Mouse (Mus musculus): Measurements from ENCODE around the gene Gm29797. TPM values are rescaled to one million over a fixed set of nuclear protein-coding genes. Genes with fewer than 3 reads are reported as not detected.

Gene Gm29797
- polyA plus RNA-seq, 2 experiments = 0.52 to 0.63 TPM

DNA sequence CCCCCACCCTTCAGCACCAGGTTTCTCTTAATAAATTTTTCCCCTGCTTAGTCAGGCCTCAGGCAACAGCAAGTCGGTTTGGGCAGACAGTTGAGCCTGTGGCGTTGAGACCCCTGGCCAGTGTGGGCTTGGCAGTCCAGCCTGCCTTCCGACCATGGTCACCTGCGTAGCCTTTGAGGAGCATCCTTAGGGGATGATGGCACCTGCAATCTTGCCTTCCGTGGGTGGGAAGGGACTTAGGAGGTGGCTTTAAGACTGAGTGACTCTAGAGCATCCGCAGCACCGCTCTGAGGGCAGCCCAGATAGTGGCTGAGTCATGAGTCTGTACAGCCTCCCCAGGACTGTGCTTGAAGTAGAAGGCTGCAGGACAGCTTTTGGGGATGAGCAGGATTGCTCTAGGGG is 23.9 kb downstream of the Gm29797 start:
- no peak for TF ChIP-seq POLR2A (IDR thresholded peaks at IDR 0.05; ENCODE audit: borderline replicate concordance, extremely low read depth, insufficient read depth, insufficient read length)
- Histone ChIP-seq H3K4me2 (replicated peaks; ENCODE audit: low read depth, low read length, severe bottlenecking) (peak overlapping the region; percentile 94), H3K9me3 (ENCODE audit: control insufficient read depth, low read length) (no peaks in the 10 kb centered on the region), H3K27ac (replicated peaks; ENCODE audit: low read depth, low read length) (peak overlapping the region; percentile 38; the same call in 1 of the 2 replicates), H3K4me3 (replicated peaks; ENCODE audit: low read length) (peak overlapping the region; percentile 71), H3K4me1 (ENCODE audit: control insufficient read depth, insufficient read depth, low read length) (peaks cover 15% of the 10 kb centered on the region), H3K9ac (ENCODE audit: low read depth, low read length, severe bottlenecking) (peak overlapping the region; percentile 89), H3K36me3 (ENCODE audit: control insufficient read depth, insufficient read depth, low read length) (0 out of 2 replicates have a peak, but pooled peaks cover 7% of the 10 kb centered on the region), H3K27me3 (ENCODE audit: control insufficient read depth, insufficient read depth, low read length) (no peaks in the 10 kb centered on the region)
- peak; percentile 25; the same call in 1 of the 2 replicates for ATAC-seq (ENCODE audit: low FRiP score, low read depth)
- DNase-seq (ENCODE audit: low spot score) = no peak
- WGBS = 14% methylated on average over 7 of the region's 7 CpGs

DNA sequence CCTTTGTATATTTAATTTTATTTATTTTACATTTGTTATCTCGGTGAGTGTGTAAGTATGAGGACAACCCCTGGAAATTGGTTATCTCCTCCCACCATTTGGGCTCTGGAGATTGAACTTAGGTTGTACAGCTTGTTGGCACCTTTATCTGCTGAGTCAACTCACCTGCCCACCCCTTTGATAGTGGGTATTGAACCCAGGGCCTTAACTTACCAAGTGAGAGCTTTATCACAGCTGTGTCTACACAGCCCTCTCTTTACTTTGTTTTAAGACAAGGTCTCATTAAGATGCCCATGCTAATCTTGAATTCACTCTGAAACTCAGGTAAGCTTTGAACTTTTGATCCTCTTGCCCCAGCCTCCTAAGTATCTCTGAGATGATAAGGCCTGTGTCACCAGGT is 25.1 kb downstream of the Gm29797 start:
- Histone ChIP-seq H3K4me1 (ENCODE audit: control insufficient read depth, insufficient read depth, low read length) (peaks cover 14% of the 10 kb centered on the region), H3K4me3 (replicated peaks; ENCODE audit: low read length) (no peak overlapping the region), H3K27ac (replicated peaks; ENCODE audit: low read depth, low read length) (no peak overlapping the region), H3K4me2 (replicated peaks; ENCODE audit: low read depth, low read length, severe bottlenecking) (no peak overlapping the region), H3K9me3 (ENCODE audit: control insufficient read depth, low read length) (no peaks in the 10 kb centered on the region), H3K27me3 (ENCODE audit: control insufficient read depth, insufficient read depth, low read length) (no peaks in the 10 kb centered on the region), H3K9ac (ENCODE audit: low read depth, low read length, severe bottlenecking) (no peak overlapping the region), H3K36me3 (ENCODE audit: control insufficient read depth, insufficient read depth, low read length) (peaks cover 17% of the 10 kb centered on the region)
- 97% methylated on average over 1 of the region's 1 CpGs for WGBS
- ATAC-seq (ENCODE audit: low FRiP score, low read depth) (no peak), DNase-seq (ENCODE audit: low spot score) (no peak)
- TF ChIP-seq POLR2A (IDR thresholded peaks at IDR 0.05; ENCODE audit: borderline replicate concordance, extremely low read depth, insufficient read depth, insufficient read length) = no peak

DNA sequence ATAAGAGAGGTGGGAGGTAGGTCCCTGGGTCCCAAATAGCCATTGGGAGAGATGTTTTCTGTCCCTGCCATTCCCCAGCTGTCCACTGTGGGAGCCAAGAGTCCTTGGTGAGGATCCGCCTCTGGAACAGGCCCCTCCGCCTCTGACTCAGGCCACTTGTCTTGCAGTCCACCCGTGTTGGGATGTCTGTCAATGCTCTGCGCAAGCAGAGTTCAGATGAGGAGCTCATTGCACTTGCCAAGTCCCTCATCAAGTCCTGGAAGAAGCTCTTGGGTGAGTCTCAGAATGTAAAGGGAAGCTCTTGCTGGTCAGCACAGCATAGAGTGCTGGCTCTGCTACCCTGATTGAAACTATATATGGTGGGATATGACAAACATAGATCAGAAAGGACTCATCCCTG is 26.5 kb downstream of the Gm29797 start:
- no peak for TF ChIP-seq POLR2A (IDR thresholded peaks at IDR 0.05; ENCODE audit: borderline replicate concordance, extremely low read depth, insufficient read depth, insufficient read length)
- no peaks in the 10 kb centered on the region for H3K27me3 ChIP-seq (ENCODE audit: control insufficient read depth, insufficient read depth, low read length)
- peaks cover 14% of the 10 kb centered on the region for H3K4me1 ChIP-seq (ENCODE audit: control insufficient read depth, insufficient read depth, low read length)
- no peaks in the 10 kb centered on the region for H3K9me3 ChIP-seq (ENCODE audit: control insufficient read depth, low read length)
- ATAC-seq (ENCODE audit: low FRiP score, low read depth) (no peak), DNase-seq (ENCODE audit: low spot score) (no peak)
- H3K9ac ChIP-seq (ENCODE audit: low read depth, low read length, severe bottlenecking) = no peak overlapping the region
- peaks cover 29% of the 10 kb centered on the region for H3K36me3 ChIP-seq (ENCODE audit: control insufficient read depth, insufficient read depth, low read length)
- no peak overlapping the region for H3K4me2 ChIP-seq (replicated peaks; ENCODE audit: low read depth, low read length, severe bottlenecking)
- WGBS = 73% methylated on average over 4 of the region's 4 CpGs
- H3K4me3 ChIP-seq (replicated peaks; ENCODE audit: low read length) = no peak overlapping the region
- no peak overlapping the region for H3K27ac ChIP-seq (replicated peaks; ENCODE audit: low read depth, low read length)

DNA sequence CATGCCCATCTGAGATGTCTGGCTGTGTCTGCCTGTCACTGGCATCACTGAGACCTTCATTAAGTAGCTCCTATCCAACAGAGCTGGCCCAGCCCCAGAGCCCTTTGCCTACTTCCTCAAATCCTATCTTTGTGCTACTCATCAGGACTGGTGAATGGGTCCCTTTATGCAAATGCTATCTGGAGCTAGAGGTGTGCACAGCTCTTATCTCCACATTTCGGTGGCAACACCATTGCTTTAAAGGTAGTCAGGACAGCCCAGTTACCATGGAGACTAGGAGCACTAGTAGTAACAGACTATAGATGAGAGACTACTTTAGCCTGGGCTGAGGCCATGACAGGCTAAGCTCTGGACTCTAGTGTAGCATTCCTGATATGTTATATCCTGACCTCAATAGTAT is 27.9 kb downstream of the Gm29797 start:
- no peak overlapping the region for H3K4me2 ChIP-seq (replicated peaks; ENCODE audit: low read depth, low read length, severe bottlenecking)
- ATAC-seq (ENCODE audit: low FRiP score, low read depth) = no peak
- no peak for DNase-seq (ENCODE audit: low spot score)
- H3K4me3 ChIP-seq (replicated peaks; ENCODE audit: low read length) = no peak overlapping the region
- no peak for TF ChIP-seq POLR2A (IDR thresholded peaks at IDR 0.05; ENCODE audit: borderline replicate concordance, extremely low read depth, insufficient read depth, insufficient read length)
- no peak overlapping the region for H3K27ac ChIP-seq (replicated peaks; ENCODE audit: low read depth, low read length)
- H3K27me3 ChIP-seq (ENCODE audit: control insufficient read depth, insufficient read depth, low read length) = no peaks in the 10 kb centered on the region
- no peak overlapping the region for H3K9ac ChIP-seq (ENCODE audit: low read depth, low read length, severe bottlenecking)
- 86% methylated on average over 1 of the region's 1 CpGs for WGBS
- H3K9me3 ChIP-seq (ENCODE audit: control insufficient read depth, low read length) = no peaks in the 10 kb centered on the region
- peaks cover 7% of the 10 kb centered on the region for H3K4me1 ChIP-seq (ENCODE audit: control insufficient read depth, insufficient read depth, low read length)
- H3K36me3 ChIP-seq (ENCODE audit: control insufficient read depth, insufficient read depth, low read length) = peaks cover 38% of the 10 kb centered on the region

DNA sequence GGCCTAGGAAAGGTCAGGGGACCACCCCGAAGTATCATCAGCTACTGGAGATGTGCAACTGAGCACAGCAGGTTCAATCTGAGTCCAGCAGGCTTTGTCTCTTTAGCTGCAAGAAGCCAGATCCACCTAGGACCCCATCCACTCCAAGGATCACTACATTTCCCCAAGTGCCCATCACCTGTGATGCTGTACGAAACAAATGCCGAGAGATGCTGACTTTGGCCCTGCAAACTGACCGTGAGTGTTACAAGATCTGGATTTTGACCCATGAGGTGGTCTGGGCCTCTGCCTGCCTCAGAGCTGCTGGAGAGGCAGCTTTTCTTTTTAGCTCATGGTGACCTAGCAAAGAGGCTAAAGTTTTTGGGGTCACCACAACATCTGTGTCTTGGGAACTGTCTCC is 28.9 kb downstream of the Gm29797 start:
- no peak overlapping the region for H3K4me2 ChIP-seq (replicated peaks; ENCODE audit: low read depth, low read length, severe bottlenecking)
- no peaks in the 10 kb centered on the region for H3K27me3 ChIP-seq (ENCODE audit: control insufficient read depth, insufficient read depth, low read length)
- ATAC-seq (ENCODE audit: low FRiP score, low read depth) (no peak), DNase-seq (ENCODE audit: low spot score) (no peak)
- no peak for TF ChIP-seq POLR2A (IDR thresholded peaks at IDR 0.05; ENCODE audit: borderline replicate concordance, extremely low read depth, insufficient read depth, insufficient read length)
- WGBS = 88% methylated on average over 4 of the region's 4 CpGs
- no peak overlapping the region for H3K27ac ChIP-seq (replicated peaks; ENCODE audit: low read depth, low read length)
- peaks cover 46% of the 10 kb centered on the region for H3K36me3 ChIP-seq (ENCODE audit: control insufficient read depth, insufficient read depth, low read length)
- H3K9me3 ChIP-seq (ENCODE audit: control insufficient read depth, low read length) = no peaks in the 10 kb centered on the region
- peaks cover 6% of the 10 kb centered on the region for H3K4me1 ChIP-seq (ENCODE audit: control insufficient read depth, insufficient read depth, low read length)
- H3K4me3 ChIP-seq (replicated peaks; ENCODE audit: low read length) = no peak overlapping the region
- H3K9ac ChIP-seq (ENCODE audit: low read depth, low read length, severe bottlenecking) = no peak overlapping the region

DNA sequence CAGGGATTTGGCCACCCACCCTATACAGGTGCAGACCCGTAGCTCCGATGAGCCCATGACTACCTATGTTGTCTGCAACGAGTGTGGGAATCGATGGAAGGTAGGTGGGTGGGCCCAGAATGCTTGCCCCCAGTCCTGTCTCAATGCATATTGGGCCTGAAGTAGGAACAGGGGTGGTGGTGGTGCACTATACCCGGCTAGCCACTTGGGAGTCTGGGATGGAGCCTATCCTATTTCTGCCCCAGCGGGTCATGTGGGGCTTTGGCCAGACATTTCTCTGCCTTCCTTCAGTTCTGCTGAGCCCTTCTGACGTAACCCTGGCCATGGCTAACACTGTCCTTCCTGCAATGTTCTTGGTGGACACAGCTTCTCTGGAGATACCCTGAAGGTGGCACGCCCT is 30.8 kb downstream of the Gm29797 start:
- Histone ChIP-seq H3K27ac (replicated peaks; ENCODE audit: low read depth, low read length) (no peak overlapping the region), H3K27me3 (ENCODE audit: control insufficient read depth, insufficient read depth, low read length) (no peaks in the 10 kb centered on the region), H3K9me3 (ENCODE audit: control insufficient read depth, low read length) (no peaks in the 10 kb centered on the region), H3K4me3 (replicated peaks; ENCODE audit: low read length) (no peak overlapping the region), H3K36me3 (ENCODE audit: control insufficient read depth, insufficient read depth, low read length) (peaks cover 52% of the 10 kb centered on the region), H3K4me2 (replicated peaks; ENCODE audit: low read depth, low read length, severe bottlenecking) (no peak overlapping the region), H3K9ac (ENCODE audit: low read depth, low read length, severe bottlenecking) (no peak overlapping the region), H3K4me1 (ENCODE audit: control insufficient read depth, insufficient read depth, low read length) (peaks cover 2% of the 10 kb centered on the region; the same call in 1 of the 2 replicates)
- ATAC-seq (ENCODE audit: low FRiP score, low read depth) = no peak
- WGBS = 95% methylated on average over 8 of the region's 8 CpGs
- DNase-seq (ENCODE audit: low spot score) = no peak
- TF ChIP-seq POLR2A (IDR thresholded peaks at IDR 0.05; ENCODE audit: borderline replicate concordance, extremely low read depth, insufficient read depth, insufficient read length) = no peak
